Mouse (Mus musculus) CD4-positive, CD25-positive, alpha-beta regulatory T cell, adult 2 months (primary cell): Measurements from ENCODE around the gene Asgr2.
"Not testable (repeated sequence)": the region's sequence is repeated elsewhere in the genome, so short reads cannot be mapped to it uniquely, and the experiment has no call there.

Source experiments
- DNase-seq: peaks from one replicate; pipeline ENCODE4 v3.0.0-alpha.2; 2012; ENCODE audit warnings: low read depth, low spot score

The Asgr2 gene

DNA sequence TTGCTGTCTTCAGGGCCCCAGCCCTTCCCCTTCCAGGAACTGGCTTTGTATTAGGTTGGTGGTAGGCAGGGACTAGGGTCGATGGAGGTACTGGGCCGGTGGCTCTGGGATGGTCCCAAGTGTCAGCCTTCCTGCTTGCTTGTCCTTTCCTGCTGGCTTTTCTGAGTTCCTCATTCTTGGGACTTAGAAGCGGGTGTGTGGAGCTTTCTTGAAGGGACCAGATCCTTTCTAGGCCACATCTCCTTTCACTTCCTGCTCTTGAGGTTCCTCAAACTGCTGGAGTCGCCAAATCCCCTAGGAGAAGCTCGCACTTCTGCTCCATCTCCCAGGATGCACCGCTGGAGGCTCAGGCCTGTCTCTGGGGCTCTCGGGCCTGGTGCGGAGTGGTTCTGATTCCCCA, 7.9 kb upstream of the Asgr2 start:
- DNase-seq, result no peak

DNA sequence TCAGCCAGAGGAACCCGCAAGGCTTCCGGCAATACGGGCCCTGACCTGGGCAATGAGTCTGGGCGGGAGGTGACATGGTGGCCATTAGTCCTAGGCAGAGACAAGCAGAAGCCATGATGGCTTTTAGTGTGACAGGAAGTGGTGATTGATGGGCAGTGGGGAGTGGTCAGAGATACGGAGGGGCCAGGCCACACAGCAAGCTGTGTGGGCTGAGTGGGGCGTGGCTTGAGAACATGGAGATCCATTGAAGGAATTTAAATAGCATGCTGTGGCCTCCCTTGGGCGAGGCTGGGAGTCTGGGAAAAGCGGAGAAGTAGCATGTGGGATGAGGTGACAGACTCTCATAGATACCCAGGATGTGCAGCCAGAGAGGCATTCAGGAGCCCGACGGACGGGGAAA, 5.0 kb downstream of the Asgr2 start:
- DNase-seq, result no peak

GRCm38 (mm10) chr11:70099102-70099501, 6.7 kb downstream of the Asgr2 start:
- DNase-seq, result no peak

- no peak for DNase-seq
These were observed 7.4 kb downstream of the Asgr2 start for GRCm38 (mm10) chr11:70099809-70100208.

DNA sequence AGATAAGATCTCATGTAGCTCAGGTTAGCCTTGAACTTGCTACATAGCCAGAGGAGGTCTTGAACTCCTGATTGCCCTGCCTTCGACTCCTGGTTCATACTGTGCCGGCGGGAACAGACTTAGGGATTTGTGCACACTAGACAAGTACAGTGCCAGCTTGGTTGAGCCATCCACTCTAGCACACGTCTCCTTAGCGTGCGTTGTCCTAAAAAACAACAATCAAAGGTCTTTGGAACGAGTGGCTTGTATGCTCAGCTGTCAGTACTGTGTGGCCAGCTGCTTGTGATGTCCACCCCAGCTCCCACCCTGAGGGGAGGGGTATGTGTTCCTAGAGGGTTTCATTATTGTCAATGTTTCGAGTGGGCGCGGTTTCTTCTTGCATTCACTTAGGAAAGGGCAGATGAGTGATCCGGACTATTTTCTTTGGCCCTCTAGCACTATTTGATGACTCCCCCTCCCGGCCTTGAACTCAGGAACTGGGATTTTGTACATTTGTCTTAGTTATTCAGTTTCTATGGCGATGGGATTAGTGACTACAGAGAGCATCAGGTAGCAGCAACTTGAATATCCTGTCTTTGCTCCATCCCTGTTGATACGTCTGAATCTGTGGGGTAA, 11.4 kb downstream of the Asgr2 start:
- DNase-seq, result no peak

GRCm38 (mm10) chr11:70107085-70107484, 14.6 kb downstream of the Asgr2 start:
- no peak for DNase-seq

- DNase-seq, result peak; percentile 72
These were observed 17.7 kb downstream of the Asgr2 start for GRCm38 (mm10) chr11:70110146-70110545.

DNA sequence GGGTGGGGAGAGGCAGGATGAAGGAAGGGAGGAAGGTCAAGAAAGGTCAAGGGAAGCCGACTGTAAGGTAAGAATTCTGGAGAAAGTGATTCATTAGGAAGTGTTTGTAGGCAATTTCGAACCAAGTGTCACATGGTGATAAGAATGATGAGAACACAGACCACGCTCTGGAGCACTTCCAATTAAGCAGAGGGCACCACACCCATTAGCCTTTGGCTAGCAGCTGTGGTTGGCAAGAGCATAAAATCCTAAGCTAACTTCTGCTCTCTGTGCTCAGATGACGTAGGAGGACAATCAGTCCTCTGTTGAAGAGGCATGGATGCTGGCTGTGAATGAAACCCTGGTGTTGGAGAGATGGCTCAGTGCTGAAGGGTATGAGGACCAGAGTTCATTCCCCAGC, 22.1 kb downstream of the Asgr2 start:
- no peak for DNase-seq

GRCm38 (mm10) chr11:70115901-70116300, 23.5 kb downstream of the Asgr2 start:
- DNase-seq, result no peak

DNA sequence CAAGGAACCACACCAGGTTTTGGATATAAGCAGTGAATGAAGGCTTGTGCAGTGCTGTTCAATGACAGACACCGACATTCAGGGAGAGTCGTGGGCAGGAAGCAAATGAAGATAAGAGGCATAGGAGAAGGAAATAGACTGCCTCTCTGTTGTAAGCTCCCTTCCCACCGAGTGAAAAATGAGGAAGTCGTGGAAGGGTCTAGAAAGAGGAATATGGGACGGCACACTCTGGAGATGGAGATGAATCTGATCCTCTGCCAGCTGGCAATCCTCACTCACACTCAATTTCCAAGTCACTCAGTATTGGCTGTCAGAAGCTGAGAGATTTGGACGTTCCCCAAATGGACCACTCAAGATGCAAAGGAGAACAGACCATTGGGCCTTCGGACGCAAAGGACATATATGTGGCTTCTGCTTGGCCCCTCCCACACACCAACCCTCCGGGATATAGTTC, 37.5 kb downstream of the Asgr2 start, which contains the start of gene Mgl2:
Gene Mgl2, plus strand, starts transcription at position 404 of the 454 bp plus-strand sequence.
- DNase-seq, result no peak

- not testable (repeated sequence) for DNase-seq
These were observed 42.6 kb downstream of the Asgr2 start for GRCm38 (mm10) chr11:70135001-70135400.

GRCm38 (mm10) chr11:70135925-70136324, 43.5 kb downstream of the Asgr2 start:
- DNase-seq, result not testable (repeated sequence)

DNA sequence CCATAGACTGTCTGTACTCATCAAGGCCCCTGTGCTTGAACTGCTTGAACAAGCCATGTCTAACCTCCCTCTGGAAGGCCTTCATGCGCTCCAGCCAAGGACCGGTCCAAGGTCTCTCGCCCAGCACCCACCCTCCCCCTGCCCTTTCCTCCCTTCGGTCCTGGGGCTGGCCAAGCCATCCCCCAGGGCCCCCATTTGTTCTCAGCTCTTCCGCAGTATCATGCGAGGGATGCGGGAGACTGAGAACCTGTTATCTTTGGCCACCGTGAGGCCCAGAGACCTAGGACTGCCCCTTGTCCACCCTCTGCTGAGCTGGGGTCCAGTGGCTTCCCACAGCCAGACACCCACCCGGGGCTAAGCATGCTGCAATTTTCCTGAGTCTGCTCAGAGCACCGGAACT, 46.7 kb downstream of the Asgr2 start:
- no peak for DNase-seq

GRCm38 (mm10) chr11:70151072-70151471, 58.6 kb downstream of the Asgr2 start:
- peak; percentile 17 for DNase-seq
